Mouse (Mus musculus) neural tube, embryonic 12.5 days (tissue): Measurements from ENCODE around the gene Afap1. TPM values are rescaled to one million over a fixed set of nuclear protein-coding genes. Genes with fewer than 3 reads are reported as not detected.

Experiments
- ATAC-seq: fragments of 200-750 bp; cut with Nextera tagmentation; 2 replicates; pipeline ENCODE4 v1.8.0; 2017; ENCODE audit warnings: low read depth, mild to moderate bottlenecking, moderate TSS enrichment, moderate library complexity; ENCODE audit not compliant: low FRiP score
- H3K27ac ChIP-seq: fragments of 300-500 bp; sonication (generic); 2 replicates; pipeline ENCODE4 v1.5.1; 2016
- H3K27me3 ChIP-seq: fragments of 300-500 bp; sonication (generic); replicated peaks from 2 replicates; pipeline ENCODE4 v1.6.1; 2016; ENCODE audit warnings: mild to moderate bottlenecking
- H3K36me3 ChIP-seq: fragments of 300-500 bp; sonication (generic); 2 replicates; pipeline ENCODE4 v1.6.1; 2016; ENCODE audit warnings: mild to moderate bottlenecking
- H3K4me1 ChIP-seq: fragments of 300-500 bp; sonication (generic); 2 replicates; pipeline ENCODE4 v1.6.1; 2016
- H3K4me2 ChIP-seq: fragments of 300-500 bp; sonication (generic); replicated peaks from 2 replicates; pipeline ENCODE4 v1.6.1; 2016; ENCODE audit warnings: mild to moderate bottlenecking
- H3K4me3 ChIP-seq: fragments of 300-500 bp; sonication (generic); 2 replicates; pipeline ENCODE4 v1.5.1; 2016
- H3K9ac ChIP-seq: fragments of 300-500 bp; sonication (generic); 2 replicates; pipeline ENCODE4 v1.6.1; 2016; ENCODE audit warnings: mild to moderate bottlenecking
- H3K9me3 ChIP-seq: fragments of 300-500 bp; sonication (generic); 2 replicates; pipeline ENCODE4 v1.6.1; 2016; ENCODE audit warnings: mild to moderate bottlenecking
- WGBS: fragments of 180-500 bp; shearing (Covaris S2); methylation state at CpG from one replicate; pipeline ENCODE4 v1.1.7; 2016; 5-methylcytosine and 5-hydroxymethylcytosine counted together
- polyA plus RNA-seq: library from polyadenylated mRNA; unstranded; fragments of >200 nt; fragmentation: Nextera tagmentation; extraction: Ambion mirVana; gene quantifications from 2 replicates; pipeline ENCODE4 v1.2.1, GENCODE M21; 2016

Afap1 gene
- polyA plus RNA-seq, 1 experiment from 2014 or later = 91.9 TPM

GRCm38 (mm10) chr5:35946841-35947240 lies 53.7 kb downstream of the Afap1 start:
- H3K4me1 ChIP-seq = no peaks in the 10 kb centered on the region
- ATAC-seq = no peak

DNA sequence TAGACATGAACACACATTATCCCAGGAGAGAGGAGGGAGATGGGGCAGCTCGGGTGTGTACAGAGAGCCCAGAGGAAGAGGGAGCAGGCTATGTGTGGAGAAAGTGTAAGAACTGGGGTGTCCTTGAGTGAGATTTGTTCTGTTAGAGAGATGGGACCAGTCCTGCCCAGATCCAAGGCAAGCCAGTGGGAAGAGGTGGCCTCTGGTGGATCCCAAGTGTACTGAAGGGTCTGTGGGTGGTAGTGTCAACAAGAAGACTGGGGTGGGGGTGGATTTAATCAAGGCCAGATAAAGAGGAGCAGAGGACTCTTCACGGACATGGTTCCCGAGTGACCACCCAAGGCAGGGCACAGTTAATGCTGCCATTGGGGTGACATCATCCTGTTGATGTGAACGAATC lies 54.3 kb downstream of the Afap1 start:
- no peak for ATAC-seq
- peaks cover 77% of the 10 kb centered on the region for H3K36me3 ChIP-seq

More at GRCm38 (mm10) chr5:35946841-35947240, 53.7 kb downstream of the Afap1 start:
- Histone ChIP-seq H3K9me3 (no peaks in the 10 kb centered on the region), H3K4me2 (no peak overlapping the region), H3K4me3 (no peak overlapping the region), H3K9ac (no peak overlapping the region), H3K27ac (no peak overlapping the region), H3K27me3 (no peaks in the 10 kb centered on the region), H3K36me3 (peaks cover 71% of the 10 kb centered on the region)
- WGBS = 89% methylated on average over 2 of the region's 2 CpGs

DNA sequence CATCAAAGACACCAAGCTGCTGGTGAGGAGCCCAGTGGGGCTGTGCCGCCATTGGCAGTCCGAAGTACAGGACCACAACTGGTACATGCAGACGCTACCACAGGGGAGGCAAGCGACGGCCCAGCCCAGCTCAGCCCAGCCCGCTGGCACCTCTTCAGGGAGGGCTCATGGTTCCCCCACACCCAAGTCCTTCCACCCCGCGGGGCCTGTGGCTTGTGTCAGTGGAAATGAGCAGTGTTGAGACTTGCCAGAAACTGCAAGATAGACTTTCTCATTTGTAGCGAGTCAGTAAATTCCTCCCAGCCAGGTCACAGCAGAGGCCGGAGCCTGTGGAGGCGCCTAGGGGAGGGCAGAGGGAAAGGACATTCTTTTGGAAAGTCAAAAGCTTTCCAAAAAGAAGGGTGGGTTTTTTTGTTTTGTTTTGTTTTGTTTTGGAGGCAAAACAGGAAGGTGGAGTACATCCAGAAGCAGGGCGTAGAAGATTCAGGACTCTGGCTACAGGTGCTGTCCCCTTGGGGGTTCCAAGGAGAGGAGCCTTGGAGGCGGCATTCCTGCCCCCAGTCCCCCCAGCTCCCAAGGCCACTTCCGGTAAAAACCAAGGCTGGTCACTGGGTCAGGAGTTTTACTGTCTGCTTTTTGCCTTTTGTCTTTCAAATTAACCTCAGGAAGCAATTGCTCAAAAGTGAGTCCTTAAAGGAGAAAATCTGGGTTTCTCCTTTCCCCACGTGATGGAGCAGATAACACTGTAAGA lies 55.3 kb downstream of the Afap1 start:
- no peak overlapping the region for H3K27ac ChIP-seq

More for the DNA sequence above, 54.3 kb downstream of the Afap1 start:
- WGBS = 83% methylated on average over 4 of the region's 4 CpGs
- H3K4me1 ChIP-seq = no peaks in the 10 kb centered on the region
- no peak overlapping the region for H3K9ac ChIP-seq
- H3K9me3 ChIP-seq = no peaks in the 10 kb centered on the region
- no peak overlapping the region for H3K4me2 ChIP-seq
- H3K4me3 ChIP-seq = no peak overlapping the region
- no peaks in the 10 kb centered on the region for H3K27me3 ChIP-seq
- no peak overlapping the region for H3K27ac ChIP-seq

GRCm38 (mm10) chr5:35949061-35949460 lies 55.9 kb downstream of the Afap1 start:
- Histone ChIP-seq H3K27me3 (no peaks in the 10 kb centered on the region), H3K36me3 (peaks cover 81% of the 10 kb centered on the region), H3K27ac (no peak overlapping the region), H3K9me3 (no peaks in the 10 kb centered on the region), H3K4me1 (no peaks in the 10 kb centered on the region), H3K4me2 (no peak overlapping the region), H3K4me3 (no peak overlapping the region), H3K9ac (no peak overlapping the region)
- ATAC-seq = no peak
- 86% methylated on average over 5 of the region's 5 CpGs for WGBS

More for the DNA sequence above, 55.3 kb downstream of the Afap1 start:
- no peak for ATAC-seq
- H3K27me3 ChIP-seq = no peaks in the 10 kb centered on the region
- H3K9me3 ChIP-seq = no peaks in the 10 kb centered on the region
- WGBS = 72% methylated on average over 15 of the region's 15 CpGs
- no peaks in the 10 kb centered on the region for H3K4me1 ChIP-seq
- no peak overlapping the region for H3K4me3 ChIP-seq
- no peak overlapping the region for H3K4me2 ChIP-seq
- H3K36me3 ChIP-seq = peaks cover 83% of the 10 kb centered on the region
- no peak overlapping the region for H3K9ac ChIP-seq

GRCm38 (mm10) chr5:35950504-35950903 lies 57.4 kb downstream of the Afap1 start:
- no peak overlapping the region for H3K4me2 ChIP-seq
- WGBS = 55% methylated on average over 7 of the region's 7 CpGs

GRCm38 (mm10) chr5:35954055-35954718 lies 61.1 kb downstream of the Afap1 start:
- no peak for ATAC-seq
- Histone ChIP-seq H3K4me3 (no peak overlapping the region), H3K36me3 (peaks cover 79% of the 10 kb centered on the region), H3K9me3 (no peaks in the 10 kb centered on the region), H3K9ac (no peak overlapping the region), H3K4me1 (no peaks in the 10 kb centered on the region), H3K4me2 (no peak overlapping the region), H3K27ac (no peak overlapping the region; the same call in 1 of the 2 replicates), H3K27me3 (no peaks in the 10 kb centered on the region)
- 58% methylated on average over 12 of the region's 12 CpGs for WGBS

More at GRCm38 (mm10) chr5:35950504-35950903, 57.4 kb downstream of the Afap1 start:
- H3K27ac ChIP-seq = no peak overlapping the region
- no peaks in the 10 kb centered on the region for H3K27me3 ChIP-seq
- no peak for ATAC-seq
- H3K9ac ChIP-seq = no peak overlapping the region
- H3K4me1 ChIP-seq = no peaks in the 10 kb centered on the region
- no peaks in the 10 kb centered on the region for H3K9me3 ChIP-seq
- peaks cover 77% of the 10 kb centered on the region for H3K36me3 ChIP-seq
- H3K4me3 ChIP-seq = no peak overlapping the region

DNA sequence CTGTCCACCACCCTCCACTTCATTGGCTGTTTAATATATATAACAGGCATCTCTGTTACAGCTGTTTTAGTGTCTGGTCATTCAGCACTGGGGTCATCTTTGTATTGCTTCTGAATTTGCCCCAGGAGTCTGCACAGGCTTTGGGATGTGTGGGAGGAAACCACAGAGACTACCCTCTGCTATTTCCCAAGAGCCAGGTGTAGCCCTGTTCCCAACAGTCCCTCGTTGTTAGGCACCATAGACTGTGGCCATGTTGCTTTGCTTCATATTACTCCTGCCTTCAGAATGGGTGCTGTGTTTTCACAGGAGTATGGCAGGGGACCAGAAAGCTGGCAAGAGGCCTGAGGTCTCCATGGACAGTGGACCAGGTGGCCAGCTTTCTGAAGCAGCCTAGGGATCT lies 63.1 kb downstream of the Afap1 start:
- H3K27me3 ChIP-seq = no peaks in the 10 kb centered on the region
- H3K36me3 ChIP-seq = peaks cover 71% of the 10 kb centered on the region
- no peak overlapping the region for H3K4me3 ChIP-seq
- ATAC-seq = no peak
- no peaks in the 10 kb centered on the region for H3K4me1 ChIP-seq
- H3K4me2 ChIP-seq = no peak overlapping the region
- no peak overlapping the region for H3K27ac ChIP-seq
- H3K9ac ChIP-seq = no peak overlapping the region
- 95% methylated on average over 1 of the region's 1 CpGs for WGBS
- H3K9me3 ChIP-seq = no peaks in the 10 kb centered on the region

DNA sequence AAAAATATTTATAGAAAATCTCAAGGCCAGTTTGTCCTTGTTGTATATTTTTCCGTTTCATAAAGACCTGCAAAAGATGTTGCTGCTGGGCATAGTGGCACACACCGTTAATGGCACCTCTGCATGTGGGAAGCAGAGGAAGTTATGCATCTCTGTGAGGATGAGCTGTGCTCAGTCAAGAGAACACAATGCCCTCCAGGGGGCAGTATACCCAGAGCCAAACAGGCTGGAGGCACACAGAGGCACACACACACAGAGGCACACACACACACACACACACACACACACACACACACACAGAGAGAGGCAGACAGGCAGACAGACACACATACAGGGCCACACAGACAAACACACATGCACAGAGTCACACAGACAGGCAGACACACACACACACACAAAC lies 65.6 kb downstream of the Afap1 start:
- no peak overlapping the region for H3K9ac ChIP-seq
- H3K27me3 ChIP-seq = no peaks in the 10 kb centered on the region
- no peaks in the 10 kb centered on the region for H3K9me3 ChIP-seq
- H3K4me1 ChIP-seq = no peaks in the 10 kb centered on the region
- no peak for ATAC-seq
- H3K4me3 ChIP-seq = no peak overlapping the region
- no peak overlapping the region for H3K4me2 ChIP-seq
- peaks cover 73% of the 10 kb centered on the region for H3K36me3 ChIP-seq
- WGBS = 84% methylated on average over 2 of the region's 2 CpGs
- H3K27ac ChIP-seq = no peak overlapping the region

DNA sequence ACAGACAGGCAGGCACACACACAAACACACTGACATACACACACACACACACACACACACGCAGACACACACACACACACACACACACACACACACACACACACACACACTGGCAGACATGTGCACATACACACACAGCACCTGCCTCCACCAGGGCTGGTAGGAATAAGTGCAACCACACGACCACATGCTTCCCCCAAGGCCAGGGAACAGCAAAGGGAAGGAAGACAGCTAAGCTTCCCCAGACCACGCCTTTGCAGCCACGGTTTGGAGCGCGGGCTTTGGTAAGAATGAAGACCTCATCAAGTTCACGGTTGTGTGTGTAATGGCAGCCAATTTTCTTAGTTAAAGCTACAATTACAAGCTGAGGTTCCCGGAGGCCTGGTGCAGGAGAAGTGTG lies 67.0 kb downstream of the Afap1 start:
- Histone ChIP-seq H3K9me3 (no peaks in the 10 kb centered on the region), H3K27ac (no peak overlapping the region), H3K4me1 (no peaks in the 10 kb centered on the region), H3K9ac (no peak overlapping the region), H3K4me3 (no peak overlapping the region), H3K36me3 (peaks cover 81% of the 10 kb centered on the region), H3K27me3 (no peaks in the 10 kb centered on the region), H3K4me2 (no peak overlapping the region)
- WGBS = 82% methylated on average over 8 of the region's 8 CpGs
- ATAC-seq = no peak

GRCm38 (mm10) chr5:35961271-35961670 lies 68.2 kb downstream of the Afap1 start:
- WGBS = 84% methylated on average over 8 of the region's 8 CpGs
- no peak for ATAC-seq
- H3K27me3 ChIP-seq = no peaks in the 10 kb centered on the region
- peaks cover 82% of the 10 kb centered on the region for H3K36me3 ChIP-seq
- no peaks in the 10 kb centered on the region for H3K4me1 ChIP-seq
- no peaks in the 10 kb centered on the region for H3K9me3 ChIP-seq
- no peak overlapping the region for H3K9ac ChIP-seq
- no peak overlapping the region for H3K4me3 ChIP-seq
- no peak overlapping the region for H3K27ac ChIP-seq
- no peak overlapping the region for H3K4me2 ChIP-seq

DNA sequence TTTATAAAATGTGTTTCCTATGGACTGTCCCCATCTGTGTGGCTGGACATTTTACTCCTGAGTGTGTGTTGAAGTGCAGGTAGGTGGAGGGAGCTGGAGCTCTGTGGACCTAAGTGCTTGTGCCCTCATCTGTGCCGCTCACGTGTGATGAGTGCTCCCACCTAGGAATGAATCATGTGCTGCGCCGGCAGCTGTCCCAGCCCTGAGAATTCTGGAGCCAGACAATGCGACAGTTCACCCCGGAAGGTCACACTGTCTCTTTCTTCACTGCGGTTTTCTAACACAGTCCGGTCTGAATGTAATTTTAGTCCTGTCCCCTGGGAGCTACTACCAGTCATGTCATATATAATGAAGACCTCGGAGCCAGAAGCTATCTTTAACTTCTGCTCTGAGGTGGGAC lies 70.5 kb downstream of the Afap1 start:
- Histone ChIP-seq H3K27ac (no peak overlapping the region), H3K36me3 (peaks cover 87% of the 10 kb centered on the region), H3K4me3 (no peak overlapping the region), H3K4me1 (no peaks in the 10 kb centered on the region), H3K27me3 (no peaks in the 10 kb centered on the region), H3K9me3 (no peaks in the 10 kb centered on the region), H3K4me2 (no peak overlapping the region), H3K9ac (no peak overlapping the region)
- ATAC-seq = no peak
- WGBS = 66% methylated on average over 9 of the region's 9 CpGs

- Histone ChIP-seq H3K9me3 (no peaks in the 10 kb centered on the region), H3K9ac (no peak overlapping the region), H3K4me2 (no peak overlapping the region), H3K4me1 (no peaks in the 10 kb centered on the region), H3K36me3 (peaks cover 95% of the 10 kb centered on the region), H3K27me3 (no peaks in the 10 kb centered on the region), H3K27ac (no peak overlapping the region), H3K4me3 (no peak overlapping the region)
- ATAC-seq = no peak
- WGBS = 53% methylated on average over 5 of the region's 5 CpGs
Observed at GRCm38 (mm10) chr5:35965036-35965435, 71.9 kb downstream of the Afap1 start.
